Mouse (Mus musculus): ENCODE data around the gene Hdhd3.

DNA sequence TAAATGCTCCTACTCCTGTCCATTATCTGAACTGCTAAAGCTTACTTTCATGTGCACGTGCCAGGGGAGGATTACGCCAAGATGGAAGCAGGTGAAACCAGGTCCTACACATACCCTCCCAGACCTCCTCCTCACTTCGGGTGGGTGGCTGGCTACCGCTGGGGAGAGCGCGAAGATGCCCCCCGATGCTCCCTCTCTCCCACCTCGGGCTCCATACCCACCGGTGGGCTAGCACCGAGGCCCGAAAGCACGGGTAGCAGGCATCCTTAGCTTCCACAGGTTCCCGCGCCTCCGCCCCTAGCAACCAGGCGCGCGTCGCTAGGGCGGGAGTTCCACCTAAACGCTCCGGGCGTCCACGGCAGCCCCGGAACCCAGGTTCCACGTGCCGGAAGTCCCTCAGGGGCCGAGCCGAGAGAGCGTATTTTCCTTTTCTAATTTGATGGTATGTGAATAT is 32.6 kb downstream of the Hdhd3 start, which contains the start of gene Wdr31:
- no peak for TF ChIP-seq CTCF (IDR thresholded peaks at IDR 0.05; ENCODE audit: extremely low read depth, insufficient read length, insufficient replicate concordance, low read depth, low read length)
- no peak for TF ChIP-seq POLR2A (IDR thresholded peaks at IDR 0.05; ENCODE audit: low read depth, low read length)

Data from small intestine, adult 2 months (tissue).